Mouse (Mus musculus) gonadal fat pad, adult 2 months (tissue): ENCODE results near the gene Trim45. TPM values are rescaled to one million over a fixed set of nuclear protein-coding genes. Genes with fewer than 3 reads are reported as not detected.

Experiments used
- DNase-seq: peaks from one replicate; pipeline ENCODE4 v3.0.0-alpha.2; 2012; ENCODE audit warnings: low read depth
- polyA plus RNA-seq: library from polyadenylated mRNA; depleted of rRNA; stranded (reverse); fragments of >200 nt; gene quantifications from 2 replicates; pipeline ENCODE4 v1.2.3, GENCODE M21; 2012; rRNA removed

Trim45 gene
- polyA plus RNA-seq, result 4.4 and 4.8 TPM in 2 replicates

DNA sequence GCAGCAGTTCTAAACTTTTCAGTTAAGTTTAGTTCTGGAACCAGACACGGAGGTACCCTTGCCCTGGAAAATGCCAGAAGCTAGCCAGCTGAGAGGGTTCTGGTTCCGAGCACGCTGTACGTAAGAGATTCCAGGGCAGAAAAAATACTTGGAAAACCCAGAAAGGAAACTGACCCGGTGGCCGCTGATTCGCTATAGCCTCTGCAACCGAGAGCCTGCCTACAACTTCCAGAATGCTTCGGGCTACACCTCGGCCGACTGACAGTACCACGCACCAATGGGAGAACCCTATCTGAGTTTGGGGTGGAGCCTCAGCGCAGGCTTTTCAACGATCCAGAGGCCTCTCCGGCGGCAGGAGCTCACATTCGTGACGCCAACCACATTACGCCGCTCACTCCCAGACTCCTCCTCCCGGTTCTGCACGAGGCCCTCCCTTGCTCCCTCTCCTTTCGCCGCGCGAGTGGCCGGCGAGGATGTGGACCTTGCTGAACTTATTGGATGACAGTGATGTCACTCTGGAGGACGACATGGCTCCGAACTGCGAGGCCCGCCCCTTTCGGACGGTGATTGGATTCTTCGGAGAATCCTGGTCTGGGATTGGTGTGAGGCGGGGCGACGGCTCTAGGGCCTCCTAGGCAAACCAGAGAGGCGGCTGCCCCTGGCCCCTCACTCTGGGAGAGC lies at the start of gene Trim45:
TSS of gene Trim45 (plus strand) at position 378 of the 681 bp plus-strand sequence.
- DNase-seq, result peak; percentile 96

DNA sequence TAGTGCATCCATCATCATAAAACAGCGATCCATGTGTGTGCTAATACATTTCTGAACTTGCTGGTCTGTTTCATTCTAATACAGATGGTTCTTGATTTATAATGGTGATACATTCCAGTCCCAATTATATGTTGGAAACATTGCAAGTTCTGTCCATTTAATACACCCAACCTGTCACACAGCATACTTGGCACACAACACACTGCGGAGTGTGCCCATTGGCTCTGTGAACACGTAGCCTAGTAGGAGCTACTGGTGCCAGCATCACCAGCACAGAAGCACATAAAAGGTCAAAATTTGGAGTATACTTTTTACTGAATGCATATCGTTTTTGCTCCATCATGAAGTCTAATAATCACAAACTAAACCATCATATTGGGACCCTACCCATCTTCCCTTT lies 44.9 kb upstream of the Trim45 start:
- no peak for DNase-seq

DNA sequence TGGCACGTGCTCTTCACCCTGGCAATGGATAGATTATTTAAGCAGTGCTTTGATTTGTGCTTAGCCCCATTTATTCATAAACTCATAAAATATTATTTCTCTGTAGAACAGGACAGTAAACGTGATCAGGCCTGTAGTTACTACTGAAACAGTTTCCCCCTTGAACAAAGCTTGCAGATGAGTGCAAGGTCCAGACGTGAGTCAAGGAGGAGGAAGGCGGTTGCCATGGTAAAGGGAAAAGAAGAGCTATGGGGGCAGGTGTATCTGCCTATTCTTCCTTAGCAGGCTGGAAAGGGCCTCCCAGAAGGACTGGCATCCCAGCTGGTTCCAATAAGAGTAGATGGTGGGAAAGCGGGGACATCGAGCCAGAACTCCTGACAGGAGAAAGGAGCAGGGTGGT lies 40.6 kb upstream of the Trim45 start:
- DNase-seq, result no peak

DNA sequence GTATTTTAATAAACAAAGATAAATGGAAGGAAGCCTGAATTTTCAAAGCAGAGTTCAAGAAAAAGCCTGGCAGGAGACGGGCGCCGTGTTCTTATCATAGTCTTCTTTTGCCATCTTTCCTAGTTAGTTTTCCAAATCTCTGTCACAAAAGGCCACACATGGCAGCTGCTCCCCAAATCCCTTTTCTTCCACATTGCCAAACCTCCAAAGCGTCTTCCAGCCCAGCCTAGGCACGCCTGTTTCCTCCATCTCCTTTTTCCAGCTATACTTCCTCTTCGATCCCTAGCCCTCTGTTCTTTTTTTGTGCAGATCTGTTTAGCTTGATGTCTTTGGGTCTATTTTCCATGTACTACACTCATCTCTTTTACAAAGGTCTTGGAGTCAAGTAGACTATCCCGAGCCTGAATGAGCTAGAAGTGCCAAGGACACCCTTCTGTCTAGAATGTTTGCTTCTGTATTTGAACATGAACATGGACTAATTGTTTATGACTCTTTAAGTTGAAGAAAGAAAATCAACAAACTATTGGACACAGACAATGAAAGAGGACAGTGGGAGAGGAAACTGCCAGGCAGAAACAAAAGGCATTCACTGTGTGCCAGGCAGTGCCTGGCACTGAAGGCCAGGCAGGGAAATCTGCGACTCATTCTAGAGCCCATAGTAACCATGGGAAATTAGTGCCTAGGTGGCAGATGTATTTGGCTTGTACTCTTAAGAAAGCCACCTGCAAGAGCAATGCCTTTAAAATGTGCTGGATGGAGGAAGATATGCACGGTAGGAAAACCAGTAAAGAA lies 40.0 kb upstream of the Trim45 start:
- no peak for DNase-seq

DNA sequence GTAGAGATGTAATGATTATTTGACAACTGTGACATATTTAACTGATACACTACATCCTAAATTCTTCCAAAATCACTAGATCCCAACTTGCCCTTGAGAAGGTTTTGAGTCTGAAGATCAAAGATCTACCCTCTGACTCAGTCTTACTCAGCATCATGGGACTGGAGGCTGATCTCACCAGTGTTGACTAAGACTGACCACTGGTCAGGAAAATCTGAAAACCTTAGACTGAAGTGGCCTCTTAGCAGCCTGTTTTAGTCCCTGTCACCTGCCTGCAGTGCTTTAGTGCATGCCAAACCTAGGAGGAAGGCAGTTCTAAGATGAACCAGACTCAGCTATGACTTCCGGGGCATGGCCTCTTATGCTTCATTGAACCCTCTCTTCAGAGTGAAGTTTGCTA lies 32.8 kb upstream of the Trim45 start:
- DNase-seq, result no peak

DNA sequence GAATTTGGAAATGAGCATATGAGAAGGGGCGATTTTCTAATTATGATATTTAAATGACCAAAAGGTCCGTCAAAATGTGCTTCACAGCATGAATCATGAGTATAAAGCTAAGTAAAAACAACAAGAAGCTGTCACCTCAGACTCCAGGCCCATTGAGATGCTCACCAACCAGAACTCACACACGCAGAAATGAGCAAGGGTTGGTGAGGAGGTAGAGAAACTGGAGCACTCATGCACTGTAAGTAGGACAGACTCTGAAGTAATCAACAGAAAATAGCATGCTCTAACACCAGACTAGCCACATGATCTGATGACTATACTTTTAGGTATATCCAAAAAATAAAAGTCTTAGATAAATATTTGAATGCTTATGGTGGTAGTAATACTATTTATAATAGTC lies 31.6 kb upstream of the Trim45 start:
- no peak for DNase-seq

DNA sequence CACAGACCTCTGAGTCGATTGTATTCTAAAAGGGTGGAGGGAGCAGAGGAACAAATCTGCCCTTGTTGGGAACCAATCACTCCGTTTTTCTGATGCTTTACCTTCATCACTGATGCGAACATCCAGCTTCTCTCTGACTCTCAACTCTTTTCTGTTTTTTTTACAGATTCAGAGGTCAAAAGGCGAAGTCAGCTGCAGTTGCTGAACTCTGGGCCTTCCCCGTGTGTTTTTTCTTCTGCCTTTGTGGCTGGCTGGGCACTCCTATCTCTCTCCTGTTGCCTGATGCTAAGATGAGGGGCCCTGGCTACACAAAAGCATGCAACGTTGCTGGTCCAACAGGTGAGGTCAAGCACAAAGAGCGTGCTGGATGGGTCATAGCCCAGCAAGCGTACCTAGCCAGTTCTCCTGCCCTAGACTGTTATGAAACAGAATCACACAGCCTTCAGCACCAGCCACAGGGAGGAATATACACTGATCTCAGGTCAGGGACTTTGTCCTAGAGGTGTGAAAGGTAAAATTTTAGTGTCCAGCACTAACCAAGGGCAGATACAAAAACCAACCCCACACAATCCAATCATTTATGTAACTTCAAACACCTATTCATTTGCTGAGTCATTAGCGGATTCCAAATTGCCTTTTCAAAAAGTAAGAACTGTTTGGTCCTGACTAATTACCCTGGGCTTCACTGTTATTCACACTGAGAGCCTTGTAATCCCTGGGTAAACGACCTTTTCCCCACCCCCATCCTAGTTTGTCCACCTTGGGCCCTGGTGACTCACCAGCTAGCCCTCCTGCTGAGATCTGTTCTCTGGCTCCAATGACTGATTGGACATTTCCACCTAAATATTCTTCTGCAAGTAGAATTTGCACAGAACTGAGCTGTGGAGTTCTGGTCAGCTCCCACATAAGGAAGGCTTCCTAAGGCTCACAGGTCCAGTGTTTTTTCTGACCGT lies 29.3 kb upstream of the Trim45 start:
- DNase-seq, result no peak

DNA sequence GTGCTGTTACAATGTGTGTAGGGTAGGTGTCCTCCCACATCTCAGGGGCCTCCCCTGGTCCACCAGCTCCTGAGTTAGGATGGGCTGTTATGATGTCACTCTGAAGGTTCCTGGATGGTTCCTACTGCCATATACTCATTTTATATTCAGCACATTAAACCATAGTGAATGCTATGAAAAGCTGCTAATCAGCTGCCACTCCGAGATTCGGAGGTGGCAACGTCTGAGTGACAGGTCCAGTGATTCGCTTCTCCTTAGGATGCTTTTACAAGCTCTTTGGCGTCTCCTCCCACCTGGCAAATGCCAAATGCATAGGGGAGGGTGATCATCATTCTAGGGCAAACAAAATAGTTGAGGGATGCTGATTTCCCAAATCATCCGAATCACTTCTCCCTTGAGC lies 26.5 kb upstream of the Trim45 start:
- DNase-seq, result no peak

DNA sequence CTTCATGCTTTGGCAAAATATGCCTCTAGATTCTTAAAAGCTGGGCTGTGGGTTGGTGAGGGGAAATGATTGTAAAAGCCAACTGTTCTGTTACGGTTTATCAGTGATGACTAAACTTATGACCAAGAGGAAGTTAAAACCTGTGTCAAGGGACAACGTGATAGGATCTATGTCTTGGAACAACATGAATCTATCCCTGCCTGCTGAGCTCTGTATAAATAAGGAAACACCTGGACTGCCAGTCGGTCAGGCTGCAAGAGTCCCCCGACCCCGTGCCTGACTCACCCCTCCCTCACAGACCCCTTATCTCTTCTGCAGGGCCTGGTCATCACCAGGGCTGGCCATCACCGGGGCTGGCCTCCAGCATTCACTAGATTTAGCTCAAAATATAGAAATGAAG lies 15.9 kb upstream of the Trim45 start:
- no peak for DNase-seq

DNA sequence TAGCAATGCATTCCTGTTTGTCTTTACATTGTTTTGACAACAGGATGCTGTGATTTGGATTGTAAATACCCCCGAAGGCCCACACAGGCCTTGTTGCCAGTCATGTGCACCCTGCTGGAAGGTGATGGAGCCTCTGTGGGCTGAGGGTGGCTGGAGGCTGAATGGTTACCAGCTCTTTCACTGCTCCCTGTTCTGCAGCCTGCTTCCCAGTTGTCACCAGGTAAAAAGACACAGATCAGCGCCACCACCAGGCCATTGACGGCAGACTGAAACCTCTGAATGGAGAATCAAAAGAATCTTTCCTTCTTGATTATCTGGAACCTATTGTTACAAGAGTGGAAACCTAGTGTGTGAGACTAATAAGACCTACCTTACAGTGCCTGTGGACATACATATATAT lies 15.1 kb upstream of the Trim45 start:
- no peak for DNase-seq

DNA sequence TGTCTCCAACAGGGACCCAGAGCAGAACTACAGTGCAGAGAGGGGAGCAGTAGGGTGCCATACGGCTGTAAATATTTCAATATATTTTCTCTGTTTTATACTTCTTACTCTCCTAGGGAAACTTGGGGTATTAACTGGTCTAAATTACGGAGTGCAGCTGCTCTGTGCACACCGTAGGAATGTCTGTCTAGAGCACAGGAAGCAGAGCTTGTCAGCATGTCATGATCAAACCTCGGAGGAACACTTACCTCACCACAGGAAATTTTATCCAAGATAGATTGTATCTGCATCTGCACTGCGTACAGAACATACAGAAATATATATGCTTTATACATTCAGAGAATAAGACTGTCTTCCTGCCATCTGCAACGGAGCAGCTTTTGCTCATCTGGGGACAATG lies 13.4 kb upstream of the Trim45 start:
- DNase-seq, result no peak

DNA sequence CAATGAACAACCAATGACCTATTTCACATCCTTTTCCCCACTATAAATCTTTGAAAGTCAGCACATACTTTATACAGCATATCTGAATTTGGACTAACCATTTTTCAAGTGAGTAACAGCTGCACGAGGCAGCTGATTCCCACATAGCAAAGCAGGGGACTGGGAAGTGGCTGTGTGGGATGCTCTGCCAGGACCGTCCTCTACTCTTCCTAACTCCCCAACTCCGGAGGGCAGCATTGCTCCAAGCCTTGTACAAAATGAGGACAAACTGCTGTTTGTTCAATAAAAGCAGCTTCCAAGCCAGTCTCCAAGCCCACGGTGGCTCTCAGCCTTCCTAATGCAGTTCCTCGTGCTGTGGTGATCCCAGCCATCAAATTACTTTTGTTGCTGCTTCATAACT lies 11.4 kb upstream of the Trim45 start:
- DNase-seq, result no peak

DNA sequence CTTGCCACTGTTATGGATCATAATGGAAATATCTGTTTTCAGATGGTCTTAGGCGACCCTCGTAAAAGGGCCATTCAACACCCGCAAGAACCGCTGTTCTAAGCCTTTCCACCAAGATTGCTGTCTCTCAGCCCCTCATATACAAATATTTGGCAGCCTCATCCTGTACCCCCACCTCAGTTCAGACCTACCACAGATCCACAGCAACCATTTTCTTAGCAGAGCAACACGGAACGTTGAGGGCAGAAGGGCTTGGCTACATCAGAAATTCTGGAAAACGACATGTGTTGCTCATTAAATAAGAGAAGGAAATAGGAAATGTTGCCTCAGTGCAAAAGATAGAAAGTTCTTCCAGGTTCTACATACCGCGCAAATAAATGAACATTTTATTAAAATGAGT lies 11.0 kb upstream of the Trim45 start:
- no peak for DNase-seq

DNA sequence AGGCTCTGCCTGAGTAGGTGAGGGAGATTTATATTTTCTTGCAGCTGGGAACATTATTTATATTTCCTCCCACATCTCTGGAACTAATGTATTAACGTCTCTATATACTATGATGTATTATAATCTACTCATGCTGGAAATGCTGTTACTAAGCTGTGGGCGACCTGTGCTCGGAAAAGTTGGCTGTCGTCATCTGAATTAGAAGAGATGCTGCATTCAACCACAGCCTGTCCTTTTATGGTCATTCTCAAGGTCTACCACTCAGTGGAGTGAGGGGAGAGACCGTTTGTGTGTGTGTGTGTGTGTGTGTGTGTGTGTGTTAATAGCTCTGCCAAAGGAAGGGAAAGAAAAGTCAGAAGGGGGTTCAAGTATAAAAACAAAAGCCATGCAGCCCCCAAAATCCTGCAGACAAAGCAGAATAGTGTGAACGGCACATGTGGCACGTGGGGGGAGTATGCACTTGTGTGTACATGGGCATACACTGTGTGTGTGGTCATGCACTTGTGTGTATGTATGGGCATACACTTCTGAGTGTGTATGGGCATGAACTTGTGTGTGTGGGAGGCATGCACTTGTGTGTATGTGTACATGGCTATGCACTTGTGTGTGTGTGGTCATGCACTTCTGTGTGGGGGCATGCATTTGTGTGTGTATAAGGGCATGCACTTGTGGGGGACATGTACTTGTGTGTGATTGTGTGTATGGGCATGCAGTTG lies 10.3 kb upstream of the Trim45 start:
- DNase-seq, result no peak

DNA sequence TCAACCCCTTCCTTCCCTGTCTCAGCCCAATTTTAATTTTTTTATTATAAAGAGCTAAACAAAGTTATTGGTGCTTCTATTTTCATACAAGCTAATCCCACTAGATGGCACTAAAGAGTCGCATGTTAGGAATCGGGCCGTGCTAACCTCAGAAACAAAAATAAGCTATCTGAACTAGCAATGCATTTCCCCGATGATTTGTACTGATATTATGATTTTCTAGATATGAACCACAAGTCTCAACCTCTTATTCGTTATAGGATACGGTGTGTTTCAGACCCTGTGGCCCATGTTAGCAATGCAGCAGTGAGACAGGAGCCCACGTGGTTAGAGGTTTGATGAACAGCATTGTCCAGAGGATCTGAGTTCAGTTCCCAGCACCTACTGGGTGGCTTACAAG lies 5.2 kb upstream of the Trim45 start:
- no peak for DNase-seq

DNA sequence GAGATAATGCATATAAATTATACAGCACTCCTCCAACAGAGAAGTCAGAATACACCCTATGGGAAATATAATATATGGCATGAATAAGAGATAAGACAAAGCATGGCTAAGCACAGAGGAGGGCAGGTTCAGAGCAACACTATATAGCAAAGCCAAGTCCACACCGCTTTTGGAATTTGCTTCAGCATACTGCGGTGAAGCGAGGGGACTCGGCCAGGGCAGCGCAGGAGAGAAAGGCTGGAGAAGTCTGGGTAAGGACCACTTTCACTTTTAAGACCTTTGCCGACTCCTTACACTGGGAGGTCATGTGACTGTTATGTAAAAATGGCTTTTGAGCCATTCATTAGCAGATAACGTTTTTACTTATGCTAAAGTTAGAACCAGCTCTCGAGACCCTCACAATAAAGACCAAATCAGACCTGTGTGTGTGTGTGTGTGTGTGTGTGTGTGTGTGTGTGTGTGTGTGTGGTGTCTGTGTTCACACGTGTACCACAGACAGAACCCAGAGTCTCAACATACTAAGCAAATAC lies 1.3 kb upstream of the Trim45 start:
- DNase-seq, result no peak

DNA sequence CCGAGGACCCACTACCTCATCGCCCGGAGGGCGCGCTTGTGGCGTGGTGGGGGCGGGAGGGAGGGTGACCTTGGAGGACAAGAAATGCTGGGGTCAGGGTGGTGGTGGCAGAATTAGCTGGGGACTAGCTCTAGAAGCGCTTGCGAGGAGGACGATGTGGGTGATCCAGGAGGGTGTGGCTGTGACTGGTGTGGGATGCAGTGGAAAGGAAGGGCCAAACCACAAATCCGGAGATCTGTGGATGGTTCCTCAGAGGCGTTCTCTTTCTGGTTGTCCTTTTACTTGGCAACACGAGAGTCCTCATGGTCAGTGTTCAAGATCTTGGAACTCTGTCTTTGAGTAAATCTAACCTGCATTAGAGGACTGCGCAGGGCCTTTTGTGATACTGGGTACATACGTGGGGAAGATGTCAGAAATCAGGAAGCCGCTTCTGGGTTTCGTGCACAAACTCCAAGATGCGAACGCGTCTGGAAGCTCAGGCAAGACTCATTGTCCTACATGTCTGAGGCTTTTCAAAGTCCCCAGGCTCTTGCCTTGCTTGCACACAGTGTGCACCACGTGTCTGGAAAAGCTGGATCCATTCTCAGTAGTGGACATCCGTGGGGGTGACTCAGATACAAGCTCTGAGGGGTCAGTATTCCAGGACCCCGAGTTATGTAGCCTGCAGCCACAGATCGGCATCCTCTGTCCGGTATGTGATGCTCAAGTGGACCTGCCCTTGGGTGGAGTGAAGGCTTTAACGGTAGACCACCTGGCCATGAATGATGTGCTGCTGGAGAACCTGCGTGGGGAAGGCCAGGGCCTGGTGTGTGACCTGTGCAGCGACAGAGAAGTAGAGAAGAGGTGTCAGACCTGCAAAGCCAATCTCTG lies 739 bp downstream of the Trim45 start:
- no peak for DNase-seq

DNA sequence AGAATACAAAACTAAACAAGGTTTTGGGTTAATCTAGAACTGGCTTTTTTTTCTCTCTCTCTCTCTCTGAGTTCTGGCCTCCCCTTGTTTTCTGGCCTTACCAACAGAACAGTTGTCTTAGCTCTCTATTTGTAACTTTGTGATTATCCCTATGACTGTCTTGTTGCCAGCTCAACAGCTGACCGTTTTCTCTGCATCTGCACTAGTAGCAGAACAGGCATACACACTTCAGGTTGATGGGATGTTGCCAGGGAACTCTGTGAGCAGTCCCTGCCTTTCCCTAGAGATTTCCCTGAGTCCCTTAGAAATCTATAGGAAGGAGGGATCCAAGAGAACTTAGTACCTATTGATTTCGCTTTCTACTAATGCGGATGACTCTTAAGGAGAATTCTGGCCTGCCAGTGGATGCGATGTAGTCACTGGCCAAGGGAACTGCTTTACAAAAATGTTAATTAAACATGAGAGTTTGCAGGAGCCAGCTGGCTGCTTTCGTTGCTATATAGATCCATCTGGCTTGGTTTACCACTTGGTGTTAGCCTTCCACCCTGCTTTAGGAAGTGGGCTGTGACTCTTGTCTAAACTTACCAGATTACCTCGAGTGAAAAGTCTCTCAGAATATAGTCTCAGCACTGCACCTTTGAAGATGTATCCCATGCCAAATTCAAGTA lies 2.2 kb downstream of the Trim45 start:
- no peak for DNase-seq

DNA sequence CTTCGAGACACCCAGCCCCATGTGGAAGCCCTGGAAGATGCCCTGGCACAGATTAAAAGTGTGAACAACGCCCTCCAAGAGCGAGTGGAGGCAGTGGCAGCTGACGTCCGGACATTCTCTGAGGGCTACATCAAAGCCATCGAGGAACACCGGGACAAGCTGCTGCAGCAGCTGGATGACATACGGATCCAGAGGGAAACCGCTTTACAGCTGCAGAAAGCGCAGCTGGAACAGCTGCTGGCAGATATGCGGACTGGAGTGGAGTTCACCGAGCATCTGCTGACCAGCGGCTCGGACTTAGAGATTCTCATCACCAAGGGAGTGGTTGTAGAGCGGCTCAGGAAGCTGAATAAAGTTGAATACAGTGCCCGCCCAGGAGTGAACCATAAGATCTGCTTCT lies 3.2 kb downstream of the Trim45 start:
- no peak for DNase-seq
